Mouse (Mus musculus): ENCODE results near the gene Cacna1e. TPM values are rescaled to one million over a fixed set of nuclear protein-coding genes. Genes with fewer than 3 reads are reported as not detected.

Gene Cacna1e
- 0.05 and 0.06 TPM in 2 replicates for polyA plus RNA-seq (2015; fragmentation: Nextera tagmentation; extraction: Ambion mirVana)

DNA sequence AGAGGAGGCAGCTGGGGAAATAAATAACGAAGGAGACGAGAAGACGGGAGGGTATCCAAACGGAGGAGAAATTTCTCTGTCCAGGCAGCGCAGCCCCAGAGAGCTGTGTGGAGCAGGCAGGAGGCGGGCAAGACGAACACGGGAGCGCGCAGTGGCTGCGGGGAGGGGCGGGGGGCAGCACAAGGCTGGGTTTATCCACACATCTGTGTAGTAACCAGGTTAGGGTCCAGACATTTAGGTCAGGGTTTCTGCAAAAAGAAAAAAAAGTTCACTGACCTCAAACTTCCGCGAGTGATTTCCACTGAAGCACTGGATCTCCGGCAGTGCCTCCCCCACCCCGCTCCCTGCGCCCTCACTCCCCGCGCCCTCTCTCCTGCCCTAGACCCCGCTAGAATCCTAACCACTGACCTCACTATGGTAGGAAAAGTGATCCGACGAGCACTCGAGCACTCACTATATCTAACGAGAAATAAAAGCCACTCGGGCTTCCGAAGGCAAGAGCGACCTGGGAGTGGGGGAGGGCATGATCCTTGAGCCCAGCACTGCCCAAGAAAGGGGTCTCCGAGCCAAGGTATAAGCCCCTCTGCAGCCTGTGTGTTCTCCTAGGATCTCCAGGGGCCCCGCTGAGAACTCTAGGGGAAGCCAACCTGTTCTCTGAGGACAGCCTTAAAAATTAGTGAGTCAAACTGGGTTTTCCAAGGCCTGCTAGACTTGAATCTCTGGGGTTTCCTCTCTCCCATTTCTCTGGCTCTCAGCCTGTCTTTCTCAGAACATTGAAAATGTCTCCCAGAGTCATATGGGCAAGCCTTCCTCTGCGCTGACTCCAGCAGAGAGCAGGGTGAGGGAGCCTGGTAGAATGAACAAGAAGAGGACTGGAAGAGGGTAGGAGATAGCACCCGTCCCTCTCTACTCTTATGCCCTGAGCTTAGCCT is at the start of gene Cacna1e:
TSS of gene Cacna1e (minus strand) at position 227 of the 932 bp plus-strand sequence.
- Histone ChIP-seq H3K27ac (ENCODE audit: low read length) (no peak within 1 kb of the TSS), H3K27me3 (ENCODE audit: insufficient read depth, low read length) (peaks cover 30% of the 10 kb centered on the region), H3K36me3 (ENCODE audit: insufficient read depth, low read length) (no peaks in the 10 kb centered on the region), H3K9me3 (ENCODE audit: low read length) (no peaks in the 10 kb centered on the region), H3K4me3 (ENCODE audit: low read length) (peak within 1 kb of the TSS; percentile 51), H3K4me1 (ENCODE audit: insufficient read depth, low read length) (peaks cover 7% of the 10 kb centered on the region), H3K4me2 (replicated peaks; ENCODE audit: low read depth, low read length) (peak within 1 kb of the TSS; percentile 70), H3K9ac (replicated peaks; ENCODE audit: low read length) (peak within 1 kb of the TSS; percentile 3; the same call in 1 of the 2 replicates)
- peak; percentile 74; the same call in 1 of the 2 replicates for ATAC-seq (ENCODE audit: low FRiP score, low TSS enrichment)
- 8% methylated on average over 31 of the region's 31 CpGs for WGBS

DNA sequence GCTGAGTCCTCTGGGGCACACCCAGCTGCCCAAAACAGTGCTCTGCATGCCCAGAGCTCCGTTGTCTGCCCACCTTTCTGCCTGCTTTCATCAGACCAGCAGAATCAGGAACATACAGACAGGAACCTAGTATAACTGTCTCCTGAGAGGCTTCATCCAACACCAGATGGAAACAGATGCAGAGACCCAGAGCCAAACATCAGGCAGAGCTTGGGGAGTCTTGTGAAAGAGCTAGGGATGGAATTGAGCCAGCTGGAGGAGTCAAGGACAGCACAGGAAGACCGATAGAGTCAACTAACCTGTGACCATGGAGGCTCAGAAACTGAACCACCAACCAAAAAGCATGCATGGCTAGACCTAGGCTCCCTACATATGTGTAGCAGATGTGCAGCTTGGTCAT is 34.1 kb upstream of the Cacna1e start:
- no peaks in the 10 kb centered on the region for H3K9me3 ChIP-seq (ENCODE audit: low read length)
- WGBS = 80% methylated on average over 2 of the region's 2 CpGs
- H3K4me3 ChIP-seq (ENCODE audit: low read length) = no peak overlapping the region
- H3K4me1 ChIP-seq (ENCODE audit: insufficient read depth, low read length) = no peaks in the 10 kb centered on the region
- H3K4me2 ChIP-seq (replicated peaks; ENCODE audit: low read depth, low read length) = no peak overlapping the region
- no peaks in the 10 kb centered on the region for H3K27me3 ChIP-seq (ENCODE audit: insufficient read depth, low read length)
- no peak for ATAC-seq (ENCODE audit: low FRiP score, low TSS enrichment)
- H3K27ac ChIP-seq (ENCODE audit: low read length) = no peak overlapping the region
- no peak overlapping the region for H3K9ac ChIP-seq (replicated peaks; ENCODE audit: low read length)
- no peaks in the 10 kb centered on the region for H3K36me3 ChIP-seq (ENCODE audit: insufficient read depth, low read length)

DNA sequence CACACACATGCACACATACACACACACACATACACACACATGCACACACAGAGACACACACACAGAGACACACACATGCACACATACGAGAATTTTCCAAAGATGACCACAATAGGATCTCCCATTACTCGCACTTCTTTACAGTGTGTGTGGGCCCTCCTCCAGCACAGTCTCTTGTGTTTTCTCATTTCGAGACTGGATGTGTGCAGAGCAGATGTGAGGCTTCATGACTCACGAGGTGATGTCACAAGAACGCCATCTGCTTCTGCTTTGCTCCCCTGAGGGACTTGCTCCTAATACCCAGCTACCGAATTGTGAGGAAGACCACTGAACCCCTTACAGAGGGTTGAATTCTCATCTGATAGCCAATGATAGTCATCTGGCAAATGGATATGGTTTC is 33.1 kb upstream of the Cacna1e start:
- Histone ChIP-seq H3K4me3 (ENCODE audit: low read length) (no peak overlapping the region), H3K9ac (replicated peaks; ENCODE audit: low read length) (no peak overlapping the region), H3K9me3 (ENCODE audit: low read length) (no peaks in the 10 kb centered on the region), H3K27me3 (ENCODE audit: insufficient read depth, low read length) (no peaks in the 10 kb centered on the region), H3K27ac (ENCODE audit: low read length) (no peak overlapping the region), H3K4me1 (ENCODE audit: insufficient read depth, low read length) (no peaks in the 10 kb centered on the region), H3K4me2 (replicated peaks; ENCODE audit: low read depth, low read length) (no peak overlapping the region), H3K36me3 (ENCODE audit: insufficient read depth, low read length) (no peaks in the 10 kb centered on the region)
- ATAC-seq (ENCODE audit: low FRiP score, low TSS enrichment) = no peak
- 48% methylated on average over 6 of the region's 6 CpGs for WGBS

DNA sequence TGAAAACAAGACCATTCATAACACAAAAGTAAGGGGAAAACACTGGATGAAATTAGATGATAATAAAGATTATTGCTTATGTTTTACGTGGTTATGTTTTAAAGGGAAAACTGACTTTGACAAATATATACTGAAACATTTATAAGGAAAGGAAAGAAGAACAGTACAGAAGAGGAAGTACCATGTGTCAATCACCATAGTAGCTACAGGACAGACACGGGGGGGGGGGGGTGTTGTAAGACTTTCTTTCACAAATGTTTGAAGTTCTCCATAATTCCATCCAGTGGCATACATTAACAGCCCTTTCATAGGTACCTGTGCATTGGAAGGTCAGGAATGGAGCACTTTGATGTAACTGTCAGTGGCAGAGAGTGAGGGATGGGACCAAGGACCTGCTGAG is 25.3 kb upstream of the Cacna1e start:
- Histone ChIP-seq H3K4me1 (ENCODE audit: insufficient read depth, low read length) (no peaks in the 10 kb centered on the region), H3K9ac (replicated peaks; ENCODE audit: low read length) (no peak overlapping the region), H3K27me3 (ENCODE audit: insufficient read depth, low read length) (no peaks in the 10 kb centered on the region), H3K36me3 (ENCODE audit: insufficient read depth, low read length) (no peaks in the 10 kb centered on the region), H3K4me2 (replicated peaks; ENCODE audit: low read depth, low read length) (no peak overlapping the region), H3K4me3 (ENCODE audit: low read length) (no peak overlapping the region), H3K27ac (ENCODE audit: low read length) (no peak overlapping the region), H3K9me3 (ENCODE audit: low read length) (no peaks in the 10 kb centered on the region)
- ATAC-seq (ENCODE audit: low FRiP score, low TSS enrichment) = no peak
- WGBS = 90% methylated on average over 2 of the region's 2 CpGs

DNA sequence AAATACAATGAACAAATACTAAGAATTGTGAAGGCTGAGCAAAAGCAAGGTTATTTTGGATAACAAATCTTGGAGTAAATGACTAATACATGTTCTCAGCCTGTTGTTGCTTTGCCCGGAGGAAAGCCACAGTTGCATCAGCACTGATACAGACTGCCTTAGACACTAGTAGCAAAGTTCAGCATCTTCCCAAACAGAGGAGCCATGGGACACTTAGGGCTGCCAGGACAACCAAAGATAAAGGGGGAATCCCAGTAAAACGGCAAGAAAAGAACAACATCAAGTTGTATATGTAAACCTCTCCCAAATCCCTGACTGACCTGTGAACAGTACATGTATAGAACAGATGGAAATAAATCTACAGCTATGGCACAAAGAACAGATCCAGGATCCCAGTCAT is 13.1 kb upstream of the Cacna1e start:
- H3K9ac ChIP-seq (replicated peaks; ENCODE audit: low read length) = no peak overlapping the region
- H3K36me3 ChIP-seq (ENCODE audit: insufficient read depth, low read length) = no peaks in the 10 kb centered on the region
- WGBS = 91% methylated on average over 2 of the region's 2 CpGs
- no peak overlapping the region for H3K4me3 ChIP-seq (ENCODE audit: low read length)
- no peaks in the 10 kb centered on the region for H3K4me1 ChIP-seq (ENCODE audit: insufficient read depth, low read length)
- no peak overlapping the region for H3K4me2 ChIP-seq (replicated peaks; ENCODE audit: low read depth, low read length)
- no peak overlapping the region for H3K27ac ChIP-seq (ENCODE audit: low read length)
- no peaks in the 10 kb centered on the region for H3K9me3 ChIP-seq (ENCODE audit: low read length)
- ATAC-seq (ENCODE audit: low FRiP score, low TSS enrichment) = no peak
- no peaks in the 10 kb centered on the region for H3K27me3 ChIP-seq (ENCODE audit: insufficient read depth, low read length)

DNA sequence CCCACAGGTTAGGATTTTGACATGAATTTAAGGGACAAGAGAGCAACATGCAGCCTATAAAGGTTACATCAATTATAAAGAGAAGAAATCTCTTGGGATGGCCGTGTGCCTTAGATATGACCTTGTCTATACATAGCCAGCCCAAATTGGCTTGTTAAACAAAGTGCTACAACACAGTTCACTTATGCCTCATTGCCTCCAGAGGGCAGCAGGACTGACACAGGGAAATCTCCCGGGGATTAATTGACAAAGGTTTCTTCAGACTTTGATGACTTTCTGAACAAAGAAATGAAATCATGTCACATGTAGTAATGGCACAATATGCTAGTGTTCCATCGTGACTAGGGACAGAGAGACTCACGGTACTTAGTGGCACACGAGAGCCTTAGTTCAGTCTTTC is 5.9 kb upstream of the Cacna1e start:
- 78% methylated on average over 5 of the region's 5 CpGs for WGBS
- H3K4me3 ChIP-seq (ENCODE audit: low read length) = no peak overlapping the region

DNA sequence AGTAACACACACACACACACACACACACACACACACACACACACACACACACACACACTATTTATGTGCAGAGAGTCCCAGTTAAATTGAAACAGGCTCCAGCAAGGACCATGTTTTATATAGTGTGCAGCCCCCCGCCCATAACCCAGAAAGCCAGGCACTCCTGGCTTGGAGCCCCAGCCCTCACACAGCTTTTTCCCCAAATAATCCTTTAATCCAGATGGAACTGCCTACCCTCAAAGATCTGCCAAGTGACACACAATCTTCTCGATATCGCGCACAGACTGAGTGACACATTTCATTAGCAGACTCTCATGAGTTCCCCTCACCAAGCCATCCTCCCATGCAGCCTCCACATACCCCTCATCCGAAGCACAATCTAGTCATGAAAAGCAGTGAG is 4.2 kb upstream of the Cacna1e start:
- Histone ChIP-seq H3K27ac (ENCODE audit: low read length) (no peak overlapping the region), H3K27me3 (ENCODE audit: insufficient read depth, low read length) (peaks cover 16% of the 10 kb centered on the region; the same call in 1 of the 2 replicates), H3K4me1 (ENCODE audit: insufficient read depth, low read length) (peaks cover 6% of the 10 kb centered on the region), H3K9me3 (ENCODE audit: low read length) (no peaks in the 10 kb centered on the region), H3K4me2 (replicated peaks; ENCODE audit: low read depth, low read length) (no peak overlapping the region), H3K36me3 (ENCODE audit: insufficient read depth, low read length) (no peaks in the 10 kb centered on the region), H3K9ac (replicated peaks; ENCODE audit: low read length) (no peak overlapping the region), H3K4me3 (ENCODE audit: low read length) (no peak overlapping the region)
- 84% methylated on average over 5 of the region's 5 CpGs for WGBS
- ATAC-seq (ENCODE audit: low FRiP score, low TSS enrichment) = no peak

More for the DNA sequence above, 5.9 kb upstream of the Cacna1e start:
- Histone ChIP-seq H3K27me3 (ENCODE audit: insufficient read depth, low read length) (peaks cover 10% of the 10 kb centered on the region; the same call in 1 of the 2 replicates), H3K27ac (ENCODE audit: low read length) (no peak overlapping the region), H3K4me1 (ENCODE audit: insufficient read depth, low read length) (no peaks in the 10 kb centered on the region), H3K4me2 (replicated peaks; ENCODE audit: low read depth, low read length) (no peak overlapping the region), H3K9me3 (ENCODE audit: low read length) (no peaks in the 10 kb centered on the region), H3K9ac (replicated peaks; ENCODE audit: low read length) (no peak overlapping the region), H3K36me3 (ENCODE audit: insufficient read depth, low read length) (no peaks in the 10 kb centered on the region)
- ATAC-seq (ENCODE audit: low FRiP score, low TSS enrichment) = no peak

DNA sequence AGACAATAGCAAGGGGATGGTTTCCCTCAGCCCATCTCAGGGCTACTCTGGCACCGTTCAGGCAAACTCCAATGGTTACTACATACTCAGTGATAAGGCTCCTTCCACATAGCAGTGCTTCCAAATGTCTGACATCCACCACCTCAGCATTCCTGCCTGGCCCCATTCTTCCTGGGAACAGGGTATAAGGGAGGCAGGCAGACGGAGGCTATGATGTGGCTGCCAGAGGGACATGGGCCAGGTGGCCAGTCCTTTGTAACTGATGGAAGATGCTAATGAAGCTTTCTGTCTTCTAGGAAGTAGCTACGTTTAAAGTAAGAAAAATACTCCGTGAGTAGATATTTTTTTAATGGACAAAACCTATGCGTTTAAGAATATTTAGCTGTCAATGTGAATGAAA is 3.7 kb upstream of the Cacna1e start:
- no peak for ATAC-seq (ENCODE audit: low FRiP score, low TSS enrichment)
- peaks cover 7% of the 10 kb centered on the region for H3K4me1 ChIP-seq (ENCODE audit: insufficient read depth, low read length)
- WGBS = 76% methylated on average over 5 of the region's 5 CpGs

DNA sequence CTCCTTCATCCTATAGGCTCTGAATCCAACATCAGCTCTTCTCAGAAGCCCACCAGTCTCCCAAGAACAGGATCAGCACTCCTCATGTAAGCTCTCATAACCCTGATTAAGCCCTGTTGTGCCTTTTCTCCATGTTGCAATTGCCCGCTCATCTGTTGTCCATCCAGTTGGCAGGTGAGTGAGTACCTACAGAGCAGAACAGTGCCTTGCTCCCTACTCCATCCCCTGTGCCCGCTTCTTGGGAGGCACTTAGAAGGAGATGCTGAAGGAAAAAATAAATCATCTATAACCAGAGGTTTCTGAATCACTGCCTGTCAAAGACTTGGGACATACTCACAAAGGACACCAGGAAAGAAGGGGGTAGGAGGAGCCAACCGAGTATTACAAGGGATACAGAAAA is 3.2 kb upstream of the Cacna1e start:
- peaks cover 26% of the 10 kb centered on the region for H3K27me3 ChIP-seq (ENCODE audit: insufficient read depth, low read length)
- no peaks in the 10 kb centered on the region for H3K9me3 ChIP-seq (ENCODE audit: low read length)
- no peak for ATAC-seq (ENCODE audit: low FRiP score, low TSS enrichment)
- H3K27ac ChIP-seq (ENCODE audit: low read length) = no peak overlapping the region
- H3K9ac ChIP-seq (replicated peaks; ENCODE audit: low read length) = no peak overlapping the region
- H3K4me3 ChIP-seq (ENCODE audit: low read length) = no peak overlapping the region
- H3K4me2 ChIP-seq (replicated peaks; ENCODE audit: low read depth, low read length) = no peak overlapping the region
- WGBS = 79% methylated on average over 3 of the region's 3 CpGs
- peaks cover 7% of the 10 kb centered on the region for H3K4me1 ChIP-seq (ENCODE audit: insufficient read depth, low read length)
- H3K36me3 ChIP-seq (ENCODE audit: insufficient read depth, low read length) = no peaks in the 10 kb centered on the region

More for the DNA sequence above, 3.7 kb upstream of the Cacna1e start:
- Histone ChIP-seq H3K9me3 (ENCODE audit: low read length) (no peaks in the 10 kb centered on the region), H3K9ac (replicated peaks; ENCODE audit: low read length) (no peak overlapping the region), H3K36me3 (ENCODE audit: insufficient read depth, low read length) (no peaks in the 10 kb centered on the region), H3K4me3 (ENCODE audit: low read length) (no peak overlapping the region), H3K27ac (ENCODE audit: low read length) (no peak overlapping the region), H3K4me2 (replicated peaks; ENCODE audit: low read depth, low read length) (no peak overlapping the region), H3K27me3 (ENCODE audit: insufficient read depth, low read length) (peaks cover 21% of the 10 kb centered on the region)

DNA sequence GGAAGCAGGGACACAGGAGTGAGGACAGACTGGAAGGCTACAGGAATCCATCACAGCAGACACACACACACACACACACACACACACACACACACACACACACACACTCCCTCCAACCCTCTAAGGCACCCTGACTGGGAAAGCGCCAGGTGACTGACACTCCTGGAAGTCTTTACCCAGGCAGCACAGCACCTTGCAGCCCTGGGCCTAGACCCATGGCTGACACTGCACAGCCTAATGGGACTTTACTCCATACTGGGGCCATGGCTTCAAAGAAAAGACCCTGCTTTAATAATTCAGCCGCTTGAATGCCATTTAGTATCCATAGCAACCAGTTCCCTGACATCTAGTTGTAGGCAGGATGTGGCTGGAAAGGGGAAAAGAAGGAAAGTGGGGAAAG is 2.3 kb upstream of the Cacna1e start:
- 48% methylated on average over 2 of the region's 2 CpGs for WGBS
- no peak overlapping the region for H3K27ac ChIP-seq (ENCODE audit: low read length)
- no peak overlapping the region for H3K4me2 ChIP-seq (replicated peaks; ENCODE audit: low read depth, low read length)
- peaks cover 30% of the 10 kb centered on the region for H3K27me3 ChIP-seq (ENCODE audit: insufficient read depth, low read length)
- H3K9me3 ChIP-seq (ENCODE audit: low read length) = no peaks in the 10 kb centered on the region
- no peaks in the 10 kb centered on the region for H3K36me3 ChIP-seq (ENCODE audit: insufficient read depth, low read length)
- peaks cover 7% of the 10 kb centered on the region for H3K4me1 ChIP-seq (ENCODE audit: insufficient read depth, low read length)
- no peak overlapping the region for H3K4me3 ChIP-seq (ENCODE audit: low read length)
- no peak overlapping the region for H3K9ac ChIP-seq (replicated peaks; ENCODE audit: low read length)
- no peak for ATAC-seq (ENCODE audit: low FRiP score, low TSS enrichment)
